Mouse (Mus musculus) liver, embryonic 15.5 days (tissue): ENCODE results near the gene Sec16b. TPM values are rescaled to one million over a fixed set of nuclear protein-coding genes. Genes with fewer than 3 reads are reported as not detected.

Source experiments
- ATAC-seq: fragments of 200-750 bp; cut with Nextera tagmentation; 2 replicates; pipeline ENCODE4 v1.8.0; 2017; ENCODE audit warnings: moderate number of reproducible peaks, mild to moderate bottlenecking, moderate library complexity; ENCODE audit not compliant: insufficient read depth
- H3K27ac ChIP-seq: fragments of 300-500 bp; sonication (generic); replicated peaks from 2 replicates; pipeline ENCODE4 v1.5.1; 2015; ENCODE audit warnings: mild to moderate bottlenecking, inconsistent platforms
- H3K27me3 ChIP-seq: fragments of 300-500 bp; sonication (generic); 2 replicates; pipeline ENCODE4 v1.6.1; 2015; ENCODE audit warnings: mild to moderate bottlenecking, inconsistent platforms
- H3K36me3 ChIP-seq: fragments of 300-500 bp; sonication (generic); replicated peaks from 2 replicates; pipeline ENCODE4 v1.6.1; 2015; ENCODE audit warnings: moderate library complexity, mild to moderate bottlenecking, inconsistent platforms
- H3K4me1 ChIP-seq: fragments of 300-500 bp; sonication (generic); replicated peaks from 2 replicates; pipeline ENCODE4 v1.6.1; 2015; ENCODE audit warnings: inconsistent platforms
- H3K4me2 ChIP-seq: fragments of 300-500 bp; sonication (generic); 2 replicates; pipeline ENCODE4 v1.6.1; 2015; ENCODE audit warnings: moderate library complexity, mild to moderate bottlenecking, inconsistent platforms
- H3K4me3 ChIP-seq: fragments of 300-500 bp; sonication (generic); replicated peaks from 2 replicates; pipeline ENCODE4 v1.5.1; 2015; ENCODE audit warnings: mild to moderate bottlenecking, inconsistent platforms
- H3K9ac ChIP-seq: fragments of 300-500 bp; sonication (generic); 2 replicates; pipeline ENCODE4 v1.6.1; 2015; ENCODE audit warnings: moderate library complexity, mild to moderate bottlenecking, inconsistent platforms
- H3K9me3 ChIP-seq: fragments of 300-500 bp; sonication (generic); replicated peaks from 2 replicates; pipeline ENCODE4 v1.6.1; 2016; ENCODE audit warnings: inconsistent platforms
- WGBS: fragments of 180-500 bp; shearing (Covaris S2); methylation state at CpG from one replicate; pipeline ENCODE4 v1.1.7; 2015; ENCODE audit warnings: mixed read lengths; ENCODE audit not compliant: insufficient replicate concordance; 5-methylcytosine and 5-hydroxymethylcytosine counted together
- polyA plus RNA-seq: library from polyadenylated mRNA; unstranded; fragments of >200 nt; fragmentation: Nextera tagmentation; extraction: Ambion mirVana; gene quantifications from 2 replicates; pipeline ENCODE4 v1.2.1, GENCODE M21; 2015

Sec16b gene
- 6.6 and 7.3 TPM in 2 replicates for polyA plus RNA-seq

GRCm38 (mm10) chr1:157506522-157506921 lies at the start of gene Sec16b:
TSS of gene Sec16b (plus strand) at chr1:157506728.
- Histone ChIP-seq H3K9ac (no peak within 1 kb of the TSS), H3K36me3 (no peaks in the 10 kb centered on the region), H3K4me1 (no peaks in the 10 kb centered on the region), H3K4me3 (no peak within 1 kb of the TSS), H3K9me3 (no peaks in the 10 kb centered on the region), H3K27me3 (no peaks in the 10 kb centered on the region), H3K4me2 (no peak within 1 kb of the TSS), H3K27ac (no peak within 1 kb of the TSS)
- WGBS = 70% methylated on average over 5 of the region's 5 CpGs
- ATAC-seq = no peak

- no peaks in the 10 kb centered on the region for H3K36me3 ChIP-seq
- no peak overlapping the region for H3K9ac ChIP-seq
- WGBS = 71% methylated on average over 3 of the region's 3 CpGs
- H3K27ac ChIP-seq = no peak overlapping the region
- peaks cover 11% of the 10 kb centered on the region; the same call in 1 of the 2 replicates for H3K4me1 ChIP-seq
- no peak for ATAC-seq
- H3K4me3 ChIP-seq = no peak overlapping the region
- H3K9me3 ChIP-seq = no peaks in the 10 kb centered on the region
- H3K27me3 ChIP-seq = no peaks in the 10 kb centered on the region
- H3K4me2 ChIP-seq = peak overlapping the region; percentile 68; the same call in 1 of the 2 replicates
Measured at GRCm38 (mm10) chr1:157457789-157458188, 48.7 kb upstream of the Sec16b start.

GRCm38 (mm10) chr1:157458421-157459208 lies 47.9 kb upstream of the Sec16b start, which contains the start of gene Cryzl2:
TSS of gene Cryzl2 (plus strand) at chr1:157458577.
- H3K36me3 ChIP-seq = no peaks in the 10 kb centered on the region
- H3K4me1 ChIP-seq = peaks cover 11% of the 10 kb centered on the region; the same call in 1 of the 2 replicates
- 12% methylated on average over 27 of the region's 29 CpGs for WGBS
- no peaks in the 10 kb centered on the region for H3K27me3 ChIP-seq
- no peak within 1 kb of the TSS for H3K9ac ChIP-seq
- peak; percentile 84 for ATAC-seq
- H3K4me3 ChIP-seq = peak within 1 kb of the TSS; percentile 50
- H3K9me3 ChIP-seq = no peaks in the 10 kb centered on the region
- no peak within 1 kb of the TSS for H3K27ac ChIP-seq
- H3K4me2 ChIP-seq = peak within 1 kb of the TSS; percentile 68

- H3K27me3 ChIP-seq = no peaks in the 10 kb centered on the region
- no peak overlapping the region for H3K4me2 ChIP-seq
- peaks cover 11% of the 10 kb centered on the region; the same call in 1 of the 2 replicates for H3K4me1 ChIP-seq
- H3K27ac ChIP-seq = no peak overlapping the region
- no peak overlapping the region for H3K9ac ChIP-seq
- WGBS = 70% methylated on average over 5 of the region's 5 CpGs
- ATAC-seq = no peak
- H3K9me3 ChIP-seq = no peaks in the 10 kb centered on the region
- no peaks in the 10 kb centered on the region for H3K36me3 ChIP-seq
- H3K4me3 ChIP-seq = no peak overlapping the region
Measured at GRCm38 (mm10) chr1:157459904-157460303, 46.6 kb upstream of the Sec16b start.

- peaks cover 11% of the 10 kb centered on the region; the same call in 1 of the 2 replicates for H3K4me1 ChIP-seq
- H3K27ac ChIP-seq = no peak overlapping the region
- H3K4me3 ChIP-seq = no peak overlapping the region
- no peaks in the 10 kb centered on the region for H3K27me3 ChIP-seq
- no peaks in the 10 kb centered on the region for H3K36me3 ChIP-seq
- no peak overlapping the region for H3K4me2 ChIP-seq
- ATAC-seq = no peak
- WGBS = 78% methylated on average over 5 of the region's 5 CpGs
- H3K9ac ChIP-seq = no peak overlapping the region
- H3K9me3 ChIP-seq = no peaks in the 10 kb centered on the region
Measured at GRCm38 (mm10) chr1:157461276-157461675, 45.3 kb upstream of the Sec16b start.

- Histone ChIP-seq H3K9me3 (no peaks in the 10 kb centered on the region), H3K9ac (no peak overlapping the region), H3K27ac (no peak overlapping the region), H3K4me1 (peaks cover 11% of the 10 kb centered on the region; the same call in 1 of the 2 replicates), H3K4me3 (no peak overlapping the region), H3K27me3 (no peaks in the 10 kb centered on the region), H3K4me2 (no peak overlapping the region), H3K36me3 (no peaks in the 10 kb centered on the region)
- 47% methylated on average over 3 of the region's 3 CpGs for WGBS
- ATAC-seq = no peak
Measured at GRCm38 (mm10) chr1:157462336-157462735, 44.2 kb upstream of the Sec16b start.

GRCm38 (mm10) chr1:157465194-157465593 lies 41.3 kb upstream of the Sec16b start:
- no peaks in the 10 kb centered on the region for H3K36me3 ChIP-seq
- no peak overlapping the region for H3K27ac ChIP-seq
- no peaks in the 10 kb centered on the region for H3K27me3 ChIP-seq
- ATAC-seq = no peak
- H3K4me1 ChIP-seq = no peaks in the 10 kb centered on the region
- no peak overlapping the region for H3K4me2 ChIP-seq
- no peaks in the 10 kb centered on the region for H3K9me3 ChIP-seq
- H3K4me3 ChIP-seq = no peak overlapping the region
- 58% methylated on average over 3 of the region's 3 CpGs for WGBS
- no peak overlapping the region for H3K9ac ChIP-seq

GRCm38 (mm10) chr1:157467866-157468265 lies 38.7 kb upstream of the Sec16b start:
- H3K4me1 ChIP-seq = no peaks in the 10 kb centered on the region
- H3K9ac ChIP-seq = no peak overlapping the region
- no peaks in the 10 kb centered on the region for H3K36me3 ChIP-seq
- no peak overlapping the region for H3K27ac ChIP-seq
- no peak overlapping the region for H3K4me3 ChIP-seq
- H3K9me3 ChIP-seq = no peaks in the 10 kb centered on the region
- no peaks in the 10 kb centered on the region for H3K27me3 ChIP-seq
- ATAC-seq = no peak
- 72% methylated on average over 8 of the region's 8 CpGs for WGBS
- no peak overlapping the region for H3K4me2 ChIP-seq

- WGBS = 64% methylated on average over 9 of the region's 9 CpGs
- Histone ChIP-seq H3K27me3 (no peaks in the 10 kb centered on the region), H3K9me3 (no peaks in the 10 kb centered on the region), H3K27ac (no peak overlapping the region), H3K4me2 (no peak overlapping the region), H3K36me3 (no peaks in the 10 kb centered on the region), H3K4me3 (no peak overlapping the region), H3K4me1 (no peaks in the 10 kb centered on the region), H3K9ac (no peak overlapping the region)
- ATAC-seq = no peak
Measured at GRCm38 (mm10) chr1:157470761-157471386, 35.7 kb upstream of the Sec16b start.

GRCm38 (mm10) chr1:157472716-157473115 lies 33.8 kb upstream of the Sec16b start:
- no peak overlapping the region for H3K4me3 ChIP-seq
- no peaks in the 10 kb centered on the region for H3K4me1 ChIP-seq
- 64% methylated on average over 7 of the region's 7 CpGs for WGBS
- no peak for ATAC-seq
- H3K9ac ChIP-seq = no peak overlapping the region
- H3K27me3 ChIP-seq = no peaks in the 10 kb centered on the region
- H3K4me2 ChIP-seq = no peak overlapping the region
- H3K27ac ChIP-seq = no peak overlapping the region
- H3K9me3 ChIP-seq = no peaks in the 10 kb centered on the region
- no peaks in the 10 kb centered on the region for H3K36me3 ChIP-seq

- H3K4me1 ChIP-seq = no peaks in the 10 kb centered on the region
- WGBS = 62% methylated on average over 8 of the region's 8 CpGs
- no peak for ATAC-seq
- H3K27me3 ChIP-seq = no peaks in the 10 kb centered on the region
- no peak overlapping the region for H3K4me2 ChIP-seq
- no peak overlapping the region for H3K27ac ChIP-seq
- H3K9ac ChIP-seq = no peak overlapping the region
- H3K9me3 ChIP-seq = no peaks in the 10 kb centered on the region
- H3K4me3 ChIP-seq = no peak overlapping the region
- no peaks in the 10 kb centered on the region for H3K36me3 ChIP-seq
Measured at GRCm38 (mm10) chr1:157474865-157475264, 31.7 kb upstream of the Sec16b start.
